Mouse (Mus musculus) megakaryocyte, embryonic 14.5 days (primary cell): ENCODE results near the gene Wdr74. TPM values are rescaled to one million over a fixed set of nuclear protein-coding genes. Genes with fewer than 3 reads are reported as not detected.
"Not testable (repeated sequence)": the region's sequence is repeated elsewhere in the genome, so short reads cannot be mapped to it uniquely, and the experiment has no call there.

Experiments used
- H3K27me3 ChIP-seq: replicated peaks from 2 replicates; pipeline ENCODE3; 2012; ENCODE audit warnings: inconsistent platforms
- H3K36me3 ChIP-seq: replicated peaks from 2 replicates; pipeline ENCODE3; 2012; ENCODE audit warnings: low read length, inconsistent platforms, mixed read lengths
- H3K4me1 ChIP-seq: 2 replicates; pipeline ENCODE4 v1.6.1; 2012; ENCODE audit warnings: inconsistent platforms
- H3K4me3 ChIP-seq: replicated peaks from 2 replicates; pipeline ENCODE3; 2012; ENCODE audit warnings: moderate library complexity, mild to moderate bottlenecking, inconsistent platforms
- H3K9me3 ChIP-seq: 2 replicates; pipeline ENCODE4 v1.6.1; 2012; ENCODE audit warnings: inconsistent platforms
- FLI1 ChIP-seq: IDR thresholded peaks from 2 replicates; pipeline ENCODE4 v1.6.1; 2012; ENCODE audit warnings: low read length, inconsistent platforms, mixed read lengths
- GATA1 ChIP-seq: IDR thresholded peaks from 3 replicates; pipeline ENCODE4 v1.6.1; 2012; ENCODE audit warnings: mixed read lengths, low read length, inconsistent platforms, borderline replicate concordance
- polyA plus RNA-seq: library from polyadenylated mRNA; stranded (reverse); fragments of >175 nt; gene quantifications from 2 replicates; pipeline ENCODE4 v1.2.3, GENCODE M21; 2012; ENCODE audit warnings: low replicate concordance; ENCODE audit not compliant: insufficient read depth

Wdr74 gene
- polyA plus RNA-seq, 1 experiment: 16.5 TPM

DNA sequence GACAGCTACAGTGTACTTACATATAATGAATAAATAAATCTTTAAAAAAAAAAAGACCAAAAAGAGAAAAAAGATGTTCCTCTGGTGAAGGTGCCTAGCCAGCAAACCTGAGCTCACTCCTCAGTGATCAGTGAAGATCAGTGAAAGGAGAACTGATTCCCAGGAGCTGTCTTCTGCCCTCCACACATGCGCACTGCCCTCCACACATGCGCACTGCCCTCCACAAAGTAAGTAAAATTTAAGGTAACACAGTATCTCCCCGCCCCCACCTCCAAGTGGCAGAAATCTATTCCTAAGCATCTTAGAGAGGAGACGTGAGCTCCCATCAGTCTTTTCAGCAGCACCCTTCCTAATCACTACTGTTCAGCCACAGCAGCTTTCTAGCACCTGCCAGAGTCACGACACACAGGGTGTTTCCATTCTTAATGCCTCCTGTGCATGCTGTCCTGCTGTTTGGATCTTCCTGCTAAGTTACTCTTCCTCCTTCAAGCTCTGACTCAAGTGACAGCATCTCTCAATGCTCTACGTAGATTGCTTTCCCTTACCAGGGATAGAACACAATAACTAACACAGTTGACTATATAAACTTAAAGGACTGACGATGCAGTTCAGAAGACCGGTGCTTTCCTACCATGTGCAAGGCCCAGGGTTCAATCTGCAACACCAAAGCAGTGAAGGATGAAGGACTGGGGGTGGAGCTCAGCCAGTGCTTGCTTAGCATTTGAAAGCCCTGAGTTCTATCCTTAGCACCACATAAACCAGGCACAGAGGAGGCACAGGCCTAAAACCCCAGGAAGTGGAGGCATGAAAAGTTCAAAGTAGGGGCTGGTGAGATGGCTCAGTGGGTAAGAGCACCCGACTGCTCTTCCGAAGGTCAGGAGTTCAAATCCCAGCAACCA is 19.5 kb upstream of the Wdr74 start:
- H3K9me3 ChIP-seq: no peaks in the 10 kb centered on the region
- peak overlapping the region; percentile 17 for H3K4me3 ChIP-seq
- H3K4me1 ChIP-seq: peaks cover 71% of the 10 kb centered on the region
- TF ChIP-seq GATA1 (no peak), FLI1 (no peak)
- H3K36me3 ChIP-seq: peaks cover 22% of the 10 kb centered on the region
- H3K27me3 ChIP-seq: no peaks in the 10 kb centered on the region

DNA sequence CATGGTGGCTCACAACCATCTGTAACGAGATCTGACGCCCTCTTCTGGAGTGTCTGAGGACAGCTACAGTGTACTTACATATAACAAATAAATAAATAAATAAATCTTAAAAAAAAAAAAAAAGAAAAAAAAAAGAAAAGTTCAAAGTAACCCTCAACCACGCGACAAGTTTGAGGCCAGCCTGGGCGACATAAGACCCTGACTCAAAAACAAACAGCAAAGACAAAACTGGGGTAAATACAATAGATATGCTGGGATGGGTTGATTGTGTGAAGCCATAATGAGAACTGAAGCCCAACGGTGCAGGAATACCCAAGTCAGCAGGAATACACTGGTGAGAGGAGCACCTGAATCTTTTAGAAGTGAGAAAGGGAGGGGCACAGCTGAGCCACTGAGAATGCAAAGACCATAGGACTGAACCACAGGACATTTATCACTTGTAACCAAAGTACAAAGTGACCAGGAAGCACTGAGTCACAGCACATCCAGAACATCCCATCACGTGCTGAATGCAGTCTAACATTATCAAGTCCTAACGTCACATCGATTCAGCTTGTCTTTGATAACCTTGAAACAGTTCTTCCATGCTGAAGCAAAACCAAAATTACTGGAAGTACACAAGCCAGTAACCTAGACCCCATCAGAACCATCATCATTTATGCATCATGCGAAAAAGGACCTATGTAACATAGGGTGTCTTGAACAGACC is 18.7 kb upstream of the Wdr74 start:
- H3K4me3 ChIP-seq: peak overlapping the region; percentile 69
- H3K4me1 ChIP-seq: peaks cover 73% of the 10 kb centered on the region
- no peaks in the 10 kb centered on the region for H3K27me3 ChIP-seq
- H3K9me3 ChIP-seq: no peaks in the 10 kb centered on the region
- TF ChIP-seq FLI1: no peak
- TF ChIP-seq GATA1: no peak
- H3K36me3 ChIP-seq: peaks cover 14% of the 10 kb centered on the region

GRCm38 (mm10) chr19:8718357-8718756 is 17.3 kb upstream of the Wdr74 start:
- Histone ChIP-seq H3K4me3 (no peak overlapping the region), H3K4me1 (peaks cover 78% of the 10 kb centered on the region), H3K9me3 (no peaks in the 10 kb centered on the region), H3K27me3 (no peaks in the 10 kb centered on the region), H3K36me3 (peaks cover 6% of the 10 kb centered on the region)
- TF ChIP-seq FLI1: no peak
- TF ChIP-seq GATA1: no peak

- H3K36me3 ChIP-seq, H3K27me3 ChIP-seq, H3K4me3 ChIP-seq, H3K9me3 ChIP-seq: not testable (repeated sequence)
- H3K4me1 ChIP-seq: peaks cover 75% of the 10 kb centered on the region
These were observed 16.6 kb upstream of the Wdr74 start for GRCm38 (mm10) chr19:8719037-8719436.

GRCm38 (mm10) chr19:8721378-8721777 is 14.2 kb upstream of the Wdr74 start:
- Histone ChIP-seq H3K9me3 (no peaks in the 10 kb centered on the region), H3K4me3 (peak overlapping the region; percentile 76), H3K36me3 (peaks cover 26% of the 10 kb centered on the region), H3K27me3 (no peaks in the 10 kb centered on the region), H3K4me1 (peaks cover 73% of the 10 kb centered on the region)
- no peak for TF ChIP-seq FLI1
- no peak for TF ChIP-seq GATA1

- Histone ChIP-seq H3K27me3 (no peaks in the 10 kb centered on the region), H3K9me3 (no peaks in the 10 kb centered on the region), H3K4me3 (peak overlapping the region; percentile 99), H3K36me3 (peaks cover 33% of the 10 kb centered on the region), H3K4me1 (peaks cover 67% of the 10 kb centered on the region)
- no peak for TF ChIP-seq GATA1
- TF ChIP-seq FLI1: no peak
These were observed 13.6 kb upstream of the Wdr74 start for GRCm38 (mm10) chr19:8722021-8722420.

DNA sequence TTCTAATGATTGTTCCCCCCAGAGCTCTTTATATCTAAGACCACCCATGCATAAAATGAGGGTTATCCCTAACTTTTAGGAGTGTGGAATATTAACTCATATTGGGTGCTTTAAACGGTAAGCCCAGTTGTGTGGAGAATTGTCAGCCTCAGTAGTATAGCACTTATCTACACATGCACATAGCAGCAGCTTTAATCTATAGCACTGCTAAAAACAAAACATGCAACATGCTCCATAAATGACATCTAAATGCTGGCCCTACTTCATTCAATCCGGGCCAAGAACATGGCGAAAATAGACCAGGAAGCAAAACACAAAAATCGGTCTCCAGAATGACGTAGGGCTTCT is 13.1 kb upstream of the Wdr74 start:
- peak overlapping the region; percentile 99 for H3K4me3 ChIP-seq
- no peaks in the 10 kb centered on the region for H3K9me3 ChIP-seq
- no peak for TF ChIP-seq GATA1
- TF ChIP-seq FLI1: no peak
- H3K27me3 ChIP-seq: no peaks in the 10 kb centered on the region
- H3K4me1 ChIP-seq: peaks cover 61% of the 10 kb centered on the region
- peaks cover 35% of the 10 kb centered on the region for H3K36me3 ChIP-seq

GRCm38 (mm10) chr19:8722907-8723573 is 12.6 kb upstream of the Wdr74 start, which contains the start of gene Slc3a2:
Slc3a2 (minus strand) TSS chr19:8723369.
- Histone ChIP-seq H3K4me1 (peaks cover 56% of the 10 kb centered on the region), H3K4me3 (peak within 1 kb of the TSS; percentile 99), H3K36me3 (peaks cover 37% of the 10 kb centered on the region), H3K9me3 (no peaks in the 10 kb centered on the region), H3K27me3 (no peaks in the 10 kb centered on the region)
- TF ChIP-seq GATA1: no peak
- no peak for TF ChIP-seq FLI1

DNA sequence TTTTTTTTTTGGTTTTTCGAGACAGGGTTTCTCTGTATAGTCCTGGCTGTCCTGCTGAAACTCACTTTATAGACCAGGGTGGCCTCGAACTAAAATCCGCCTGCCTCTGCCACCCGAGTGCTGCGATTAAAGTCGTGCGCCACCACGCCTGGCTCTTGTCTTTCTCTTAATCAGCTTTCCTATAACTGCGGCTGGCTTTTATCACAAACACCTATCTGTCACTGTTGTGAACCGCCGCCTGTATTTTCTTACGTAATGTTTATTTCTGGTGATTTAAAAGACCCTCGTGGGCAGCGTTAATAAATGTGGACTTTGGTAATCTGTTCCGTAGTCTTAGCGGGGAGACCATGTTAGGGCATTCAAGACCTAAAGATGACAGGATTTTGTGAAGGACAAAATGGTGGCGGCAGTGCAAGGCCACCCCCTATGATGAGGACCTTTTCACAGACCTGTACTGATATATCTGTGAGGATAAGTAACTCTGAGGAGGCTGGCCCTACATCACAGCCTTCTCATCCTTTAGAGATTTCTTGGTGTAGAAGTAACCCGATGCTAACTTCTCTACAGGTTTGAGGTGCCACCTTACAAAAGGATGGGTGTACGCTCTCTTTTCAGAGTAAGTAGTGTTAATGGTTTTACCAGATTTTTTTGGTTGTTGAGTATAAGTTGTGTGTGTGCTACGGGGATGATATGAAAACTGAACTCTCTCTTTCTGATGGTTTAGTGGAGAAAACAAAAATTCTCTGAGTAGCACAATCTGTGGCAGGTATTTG is 11.9 kb upstream of the Wdr74 start:
- peaks cover 37% of the 10 kb centered on the region for H3K36me3 ChIP-seq
- H3K9me3 ChIP-seq: no peaks in the 10 kb centered on the region
- H3K4me3 ChIP-seq: peak overlapping the region; percentile 99
- peaks cover 49% of the 10 kb centered on the region for H3K4me1 ChIP-seq
- H3K27me3 ChIP-seq: no peaks in the 10 kb centered on the region
- TF ChIP-seq FLI1 (no peak), GATA1 (no peak)
